Mouse (Mus musculus) MEL (cell line): Measurements from ENCODE around the gene Bbof1.

Experiments
- BHLHE40 ChIP-seq: IDR thresholded peaks from 2 replicates; pipeline ENCODE4 v1.6.1; 2012; ENCODE audit warnings: low read depth, mild to moderate bottlenecking, inconsistent platforms, low read length, improper control_type of control experiment, borderline replicate concordance
- CHD2 ChIP-seq: IDR thresholded peaks from 2 replicates; pipeline ENCODE4 v1.6.1; 2011; ENCODE audit warnings: low read length, improper control_type of control experiment
- CTCF ChIP-seq, 3 experiments: IDR thresholded peaks in 2 of 3; conservative IDR thresholded peaks in 1 of 3; 2 replicates each; pipeline ENCODE4 v1.5.1; 2011 to 2012; ENCODE audit warnings: low read length in 3 of 3, low read depth in 2 of 3, mild to moderate bottlenecking in 2 of 3, improper control_type of control experiment in 1 of 3, inconsistent platforms in 1 of 3, mixed read lengths in 1 of 3, moderate library complexity in 1 of 3; ENCODE audit not compliant: control insufficient read depth in 1 of 3, insufficient read depth in 1 of 3, poor library complexity in 1 of 3, severe bottlenecking in 1 of 3
- E2F4 ChIP-seq: IDR thresholded peaks from 2 replicates; pipeline ENCODE4 v1.6.1; 2011; ENCODE audit warnings: low read depth, low read length, improper control_type of control experiment, borderline replicate concordance
- EP300 ChIP-seq, 2 experiments: IDR thresholded peaks; 2 replicates each; pipeline ENCODE4 v1.6.1; 2011; ENCODE audit warnings: improper control_type of control experiment in 2 of 2, low read length in 2 of 2, low read depth in 1 of 2, mild to moderate bottlenecking in 1 of 2
- GATA1 ChIP-seq: IDR thresholded peaks from 2 replicates; pipeline ENCODE4 v1.6.1; 2011; ENCODE audit warnings: low read depth, low read length, improper control_type of control experiment
- MAFK ChIP-seq: IDR thresholded peaks from 2 replicates; pipeline ENCODE4 v1.6.1; 2011; ENCODE audit warnings: low read depth, mild to moderate bottlenecking, low read length, improper control_type of control experiment, borderline replicate concordance
- MAX ChIP-seq: IDR thresholded peaks from 2 replicates; pipeline ENCODE4 v1.6.1; 2011; ENCODE audit warnings: low read length, improper control_type of control experiment
- MYC ChIP-seq: IDR thresholded peaks from 2 replicates; pipeline ENCODE4 v1.6.1; 2011; ENCODE audit warnings: low read depth, mild to moderate bottlenecking, low read length, improper control_type of control experiment, moderate library complexity
- POLR2AphosphoS2 ChIP-seq: IDR thresholded peaks from 2 replicates; pipeline ENCODE4 v1.6.1; 2011; ENCODE audit warnings: low read length, improper control_type of control experiment
- UBTF ChIP-seq: IDR thresholded peaks from 2 replicates; pipeline ENCODE4 v1.6.1; 2012; ENCODE audit warnings: low read depth, mild to moderate bottlenecking, inconsistent platforms, low read length, improper control_type of control experiment, moderate library complexity, borderline replicate concordance; ENCODE audit not compliant: insufficient read depth
- USF1 ChIP-seq: IDR thresholded peaks from 2 replicates; pipeline ENCODE4 v1.6.1; 2014; ENCODE audit warnings: low read depth, mild to moderate bottlenecking, inconsistent platforms, low read length, improper control_type of control experiment, moderate library complexity
- USF2 ChIP-seq, 2 experiments: IDR thresholded peaks; 2 replicates each; pipeline ENCODE4 v1.6.1; 2011 to 2012; ENCODE audit warnings: improper control_type of control experiment in 2 of 2, low read length in 2 of 2, borderline replicate concordance in 1 of 2, inconsistent platforms in 1 of 2, low read depth in 1 of 2, mild to moderate bottlenecking in 1 of 2; ENCODE audit not compliant: insufficient read depth in 1 of 2

- no peak for TF ChIP-seq USF1
- no peak for TF ChIP-seq USF2 (IDR thresholded peaks at IDR 0.05; ENCODE audit: borderline replicate concordance in 1 of 2, insufficient read depth in 1 of 2, low read depth in 1 of 2, low read length in 2 of 2)
- no peak for TF ChIP-seq E2F4
- no peak for TF ChIP-seq GATA1
- no peak for TF ChIP-seq CTCF (IDR thresholded peaks at IDR 0.05 in 2 of 3, conservative IDR thresholded peaks at IDR 0.05 in 1 of 3; ENCODE audit: control insufficient read depth in 1 of 3, insufficient read depth in 1 of 3, low read depth in 2 of 3, low read length in 3 of 3, poor library complexity in 1 of 3, severe bottlenecking in 1 of 3)
- TF ChIP-seq MYC: no peak
- no peak for TF ChIP-seq MAFK
- TF ChIP-seq POLR2AphosphoS2: no peak
- no peak for TF ChIP-seq UBTF
- no peak for TF ChIP-seq MAX
- no peak for TF ChIP-seq EP300 (IDR thresholded peaks at IDR 0.05; ENCODE audit: low read depth in 1 of 2, low read length in 2 of 2)
- TF ChIP-seq CHD2: no peak
- no peak for TF ChIP-seq BHLHE40
These were observed 20.0 kb upstream of the Bbof1 start for GRCm38 (mm10) chr12:84388774-84389400.
